Mouse (Mus musculus): ENCODE measurements around the gene Pde4d.

GRCm38 (mm10) chr13:108487066-108487465 lies 37.3 kb downstream of the Pde4d start:
- no peak for TF ChIP-seq USF1 (IDR thresholded peaks at IDR 0.05; ENCODE audit: low read depth)
- TF ChIP-seq CTCF (IDR thresholded peaks at IDR 0.05; ENCODE audit: control insufficient read depth, insufficient read depth, insufficient read length) = no peak
- no peak for TF ChIP-seq MYOG (IDR thresholded peaks at IDR 0.05; ENCODE audit: control insufficient read depth, extremely low read depth, insufficient read length)
- no peak for TF ChIP-seq MAX (IDR thresholded peaks at IDR 0.05)
- TF ChIP-seq FOSL1 (IDR thresholded peaks at IDR 0.05; ENCODE audit: insufficient read depth, low read length, poor library complexity, severe bottlenecking) = no peak
- no peak for TF ChIP-seq CEBPB (IDR thresholded peaks at IDR 0.05; ENCODE audit: low read depth)
